Mouse (Mus musculus) kidney, adult 11 months (tissue): ENCODE measurements around the gene P2ry12.

Experiments
- DNase-seq: peaks from one replicate; pipeline ENCODE4 v3.0.0; 2022

The P2ry12 gene

DNA sequence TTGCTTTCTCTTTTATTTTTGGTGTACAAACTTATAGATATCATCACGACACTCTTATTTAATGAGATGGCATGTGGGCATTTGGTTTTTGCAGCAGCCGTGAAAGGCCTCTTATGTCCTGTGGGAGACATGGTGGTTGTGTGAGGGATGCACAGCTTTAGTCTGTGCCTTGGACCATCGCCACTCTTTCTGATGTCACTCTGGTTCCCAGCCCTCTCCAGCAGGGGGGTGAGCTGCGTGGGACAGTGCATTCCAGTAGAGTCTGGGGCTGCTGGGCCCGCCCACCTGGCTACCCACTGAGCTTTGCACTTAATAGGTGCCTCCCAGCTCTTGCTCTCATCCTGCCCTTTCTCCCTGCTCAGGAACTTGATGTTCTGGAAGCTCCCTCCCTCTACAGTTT lies 81.5 kb downstream of the P2ry12 start:
- DNase-seq, result no peak

DNA sequence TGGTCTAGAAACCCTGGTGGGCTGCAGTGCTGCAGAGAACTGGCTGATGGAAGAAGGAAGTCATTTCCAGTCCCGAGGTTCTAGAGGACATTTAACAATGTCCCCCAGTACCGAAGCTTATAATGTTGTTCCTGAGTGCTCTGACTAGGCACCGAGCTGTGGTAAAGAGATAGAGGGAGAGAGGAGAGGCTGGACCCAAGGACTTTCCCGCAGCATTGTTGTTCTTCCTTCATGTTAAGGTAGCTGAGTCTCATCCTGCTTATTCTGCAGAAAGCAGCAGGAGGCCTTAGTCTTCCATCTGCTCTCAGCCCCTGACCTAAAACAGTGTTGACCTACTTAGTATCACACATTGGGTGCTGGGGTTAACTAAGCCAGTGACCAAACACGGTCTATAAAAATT lies 85.8 kb downstream of the P2ry12 start:
- no peak for DNase-seq

DNA sequence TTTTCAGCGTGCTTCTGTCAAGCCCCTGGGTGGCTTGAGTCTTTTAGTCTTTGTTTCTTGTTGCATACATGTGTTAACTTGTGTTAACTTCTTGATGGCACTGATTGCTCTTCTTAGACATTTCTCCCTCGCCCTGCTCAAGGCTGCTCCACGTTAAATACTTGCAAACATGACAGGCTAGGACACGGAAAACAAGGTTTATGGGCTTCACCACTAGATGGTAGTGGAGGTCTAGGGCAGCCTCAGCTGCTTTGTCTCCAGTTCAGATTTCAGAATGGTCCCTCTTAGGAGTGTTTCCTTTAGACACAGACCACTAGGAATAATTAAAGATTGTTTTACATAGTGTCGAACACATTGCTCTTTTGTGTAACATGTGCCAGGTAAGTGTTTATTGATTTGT lies 87.4 kb downstream of the P2ry12 start:
- DNase-seq, result no peak

GRCm38 (mm10) chr3:59174426-59175154 lies 88.1 kb downstream of the P2ry12 start:
- DNase-seq, result no peak

GRCm38 (mm10) chr3:59169921-59170627 lies 92.6 kb downstream of the P2ry12 start:
- DNase-seq, result no peak

GRCm38 (mm10) chr3:59169215-59169614 lies 93.5 kb downstream of the P2ry12 start:
- no peak for DNase-seq

- DNase-seq, result no peak
Observed at GRCm38 (mm10) chr3:59168476-59168875, 94.2 kb downstream of the P2ry12 start.

DNA sequence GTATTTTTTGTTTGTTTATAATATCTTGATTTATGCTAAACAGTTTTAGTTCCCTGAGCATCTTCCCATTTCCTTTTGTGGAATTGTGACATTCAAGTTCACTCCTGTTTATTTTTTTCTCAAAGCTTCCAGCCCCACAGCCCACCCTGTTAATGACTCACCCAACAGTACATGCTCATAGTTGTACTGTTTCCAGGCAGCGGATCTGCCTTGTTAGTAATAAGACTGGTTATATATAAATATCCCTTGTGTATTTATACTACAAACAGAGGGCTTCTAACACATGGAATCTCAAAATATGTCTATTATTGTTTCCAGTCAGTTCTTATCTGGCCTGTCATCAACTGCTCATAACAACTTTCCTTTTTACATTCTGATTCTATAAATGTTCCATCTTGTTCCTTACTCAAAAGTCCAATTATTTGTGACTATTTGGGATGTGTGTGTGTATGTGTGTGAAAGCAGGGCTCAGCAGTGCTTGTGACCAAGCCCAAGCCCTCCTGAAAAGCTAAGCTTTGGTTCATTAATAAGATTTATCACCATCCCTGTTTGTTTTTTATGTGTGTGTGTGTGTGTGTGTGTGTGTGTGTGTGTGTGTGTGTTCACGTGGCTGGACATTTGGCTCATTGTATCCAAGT lies 95.1 kb downstream of the P2ry12 start:
- no peak for DNase-seq
